7 mouse cellular contexts compared by ENCODE assay signal in genomic region chr7:139388670-139389212, GRCm38 (mm10). TPM values are rescaled to one million over a fixed set of nuclear protein-coding genes. Genes with fewer than 3 reads are reported as not detected.
DNase-seq lines count a peak whose midpoint lies in the region; ATAC-seq lines count a peak whose summit lies in the region.

Gene Inpp5a, plus strand, starts transcription at chr7:139389109.

- WGBS in intestine, embryonic 16.5 days: under 1% methylated on average over 46 of the region's 47 CpGs
- 0% methylated on average over 44 of the region's 47 CpGs for WGBS in midbrain, embryonic 11.5 days

- peak; percentile 97 for ATAC-seq in intestine, embryonic 16.5 days
- ATAC-seq in midbrain, embryonic 11.5 days (ENCODE audit: low FRiP score): peak; percentile 98

- no peaks in the 10 kb centered on the region for H3K27me3 ChIP-seq in intestine, embryonic 16.5 days (replicated peaks; ENCODE audit: control insufficient read depth, insufficient read depth, low read length)
- H3K27me3 ChIP-seq in midbrain, embryonic 11.5 days (ENCODE audit: control insufficient read depth, insufficient read depth, low read length): no peaks in the 10 kb centered on the region

- H3K9me3 ChIP-seq in intestine, embryonic 16.5 days (ENCODE audit: control insufficient read depth, low read length): no peaks in the 10 kb centered on the region
- H3K9me3 ChIP-seq in midbrain, embryonic 11.5 days (ENCODE audit: control insufficient read depth, low read length): no peaks in the 10 kb centered on the region

- H3K9ac ChIP-seq in intestine, embryonic 16.5 days (ENCODE audit: low read depth, low read length): peak within 1 kb of the TSS; percentile 98
- peak within 1 kb of the TSS; percentile 82 for H3K9ac ChIP-seq in midbrain, embryonic 11.5 days (ENCODE audit: low read length)

- intact Hi-C loops in left cerebral cortex, postnatal 36 days (cut with DNase I): loop anchor here (10.0 kb wide), 1 partner anchor 154 kb away; no protein-coding TSS in a partner anchor

- peak; percentile 99 for DNase-seq in adrenal gland, adult 8-10 months
- peak; percentile 100 for DNase-seq in embryo, embryonic 9.5 days (ENCODE audit: extremely low spot score)
- peak; percentile 98 to 99 for DNase-seq in gastrocnemius, postnatal 4 days (ENCODE audit: low spot score in 2 of 2)
- DNase-seq in left cerebral cortex, postnatal 36 days (ENCODE audit: low spot score in 2 of 2): peak; percentile 97 to 99
- DNase-seq in midbrain, embryonic 11.5 days (ENCODE audit: low spot score, missing footprints): peak; percentile 99
- DNase-seq in skeletal muscle tissue, adult 2 months (ENCODE audit: low read depth, low spot score): peak; percentile 100

- peak within 1 kb of the TSS; percentile 89 for H3K27ac ChIP-seq in intestine, embryonic 16.5 days (ENCODE audit: low read length)
- H3K27ac ChIP-seq in midbrain, embryonic 11.5 days (ENCODE audit: low read depth, low read length): no peak within 1 kb of the TSS

- peak within 1 kb of the TSS; percentile 95 for H3K4me3 ChIP-seq in intestine, embryonic 16.5 days (ENCODE audit: low read length)
- peak within 1 kb of the TSS; percentile 74 for H3K4me3 ChIP-seq in midbrain, embryonic 11.5 days (ENCODE audit: low read depth, low read length)

- H3K4me2 ChIP-seq in intestine, embryonic 16.5 days (ENCODE audit: low read depth, low read length): peak within 1 kb of the TSS; percentile 72
- peak within 1 kb of the TSS; percentile 79 for H3K4me2 ChIP-seq in midbrain, embryonic 11.5 days

- H3K4me1 ChIP-seq in intestine, embryonic 16.5 days (ENCODE audit: control insufficient read depth, insufficient read depth, low read length): peaks cover 43% of the 10 kb centered on the region
- peaks cover 8% of the 10 kb centered on the region for H3K4me1 ChIP-seq in midbrain, embryonic 11.5 days (ENCODE audit: control insufficient read depth, insufficient read depth, low read length)

- no peaks in the 10 kb centered on the region for H3K36me3 ChIP-seq in intestine, embryonic 16.5 days (ENCODE audit: control insufficient read depth, insufficient read depth, low read length)
- no peaks in the 10 kb centered on the region for H3K36me3 ChIP-seq in midbrain, embryonic 11.5 days (ENCODE audit: control insufficient read depth, insufficient read depth, low read length)

RNA-seq across cellular contexts. Expression of gene Inpp5a, which starts in this region (rescaled TPM):
- 10 to 100 TPM; 85.2 to 98.8 (median 89.6) TPM for total RNA-seq in adrenal gland, adult 8-10 months (2022)
- 100 to 1,000 TPM; 104 TPM for total RNA-seq in gastrocnemius, postnatal 4 days (2021)
- 8.9 and 27.7 TPM in 2 replicates for polyA plus RNA-seq in intestine, embryonic 16.5 days (2015; fragmentation: Nextera tagmentation; extraction: Ambion mirVana)
- 10 to 100 TPM; 56.5 to 60.1 TPM for total RNA-seq in left cerebral cortex, postnatal 36 days (2021)
- 23.2 and 25.2 TPM in 2 replicates for polyA plus RNA-seq in midbrain, embryonic 11.5 days (2014; fragmentation: Nextera tagmentation; extraction: Ambion mirVana)
